Mouse (Mus musculus): ENCODE measurements around the gene Fgf16. TPM values are rescaled to one million over a fixed set of nuclear protein-coding genes. Genes with fewer than 3 reads are reported as not detected.

The Fgf16 gene
- polyA plus RNA-seq (2012; rRNA removed; ENCODE audit: low replicate concordance), result 0.16 and 1.1 TPM in 2 replicates

DNA sequence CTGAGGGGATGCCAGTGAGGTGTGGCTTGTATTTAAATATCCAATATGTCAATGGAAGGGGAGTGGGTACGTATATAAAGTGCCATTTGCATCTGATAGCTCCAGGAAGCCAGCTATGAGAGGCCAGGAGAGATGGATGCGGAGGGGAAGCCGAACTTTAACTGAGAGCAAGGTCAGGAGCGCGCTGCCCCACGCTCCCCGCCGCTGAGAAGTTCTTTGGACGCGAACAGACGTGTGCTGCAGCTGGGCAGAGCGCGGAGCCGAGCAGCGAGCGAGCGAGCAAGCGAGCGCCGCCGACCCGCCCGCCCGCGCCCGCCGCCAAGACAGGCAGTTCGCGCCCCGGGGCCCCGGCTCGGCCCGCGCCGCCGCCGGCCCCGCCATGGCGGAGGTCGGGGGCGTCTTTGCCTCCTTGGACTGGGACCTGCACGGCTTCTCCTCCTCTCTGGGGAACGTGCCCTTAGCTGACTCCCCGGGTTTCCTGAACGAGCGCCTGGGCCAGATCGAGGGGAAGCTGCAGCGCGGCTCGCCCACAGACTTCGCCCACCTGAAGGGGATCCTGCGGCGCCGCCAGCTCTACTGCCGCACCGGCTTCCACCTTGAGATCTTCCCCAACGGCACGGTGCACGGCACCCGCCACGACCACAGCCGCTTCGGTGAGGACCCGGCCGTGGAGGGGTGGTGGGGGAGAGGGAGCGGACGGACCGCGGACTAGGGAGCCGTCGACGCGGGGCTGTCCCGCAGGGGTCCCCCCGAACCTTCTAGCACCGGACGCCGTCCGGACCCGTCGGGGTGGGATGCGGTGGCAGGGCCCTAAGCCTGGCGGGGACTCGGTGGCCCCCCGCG, at the start of gene Fgf16:
Fgf16 (plus strand) TSS at position 118 of the 843 bp plus-strand sequence.

Other genes with a start within 250 kb of the Fgf16 start
- 21.8 and 62.9 TPM in 2 replicates for gene Atrx, start 165.1 kb downstream of the Fgf16 start, polyA plus RNA-seq (2012; rRNA removed; ENCODE audit: low replicate concordance)
- 8.3 and 9.2 TPM in 2 replicates for gene Magt1, start 247.6 kb downstream of the Fgf16 start, polyA plus RNA-seq (2012; rRNA removed; ENCODE audit: low replicate concordance)

All from subcutaneous adipose tissue, adult 2 months (tissue).